Mouse (Mus musculus) heart, adult 2 months (tissue): ENCODE results near the gene Kmt5a.

ENCODE experiments used
- CTCF ChIP-seq: fragments of 200-600 bp; IDR thresholded peaks from 2 replicates; pipeline ENCODE4 v1.8.1; 2022; ENCODE audit warnings: antibody characterized with exemption, mild to moderate bottlenecking, moderate library complexity
- POLR2A ChIP-seq: fragments of 200-500 bp; IDR thresholded peaks from 2 replicates; pipeline ENCODE4 v1.6.1; 2011; ENCODE audit warnings: mild to moderate bottlenecking, low read depth, low read length, control low read depth; ENCODE audit not compliant: insufficient read depth

DNA sequence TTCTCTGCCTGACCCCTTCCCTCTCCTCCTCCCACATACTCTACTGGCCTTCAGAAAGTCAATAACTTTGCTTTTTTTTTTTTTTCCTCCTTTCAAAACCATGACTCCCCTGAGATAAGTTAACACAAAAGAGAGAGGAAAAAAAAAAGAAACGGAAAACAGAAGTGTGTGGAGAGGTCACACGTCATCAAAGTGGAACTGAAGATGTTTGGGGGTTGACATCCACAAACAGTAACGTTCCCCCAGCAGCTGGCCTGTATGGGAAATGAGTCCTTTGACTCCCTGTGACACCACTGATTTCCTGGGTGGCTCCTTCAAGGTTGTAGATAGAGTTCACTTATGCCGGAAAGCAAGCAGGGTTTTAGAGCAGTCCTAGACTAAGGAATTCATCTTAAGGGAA lies 40.4 kb downstream of the Kmt5a start:
- TF ChIP-seq POLR2A (no peak), CTCF (no peak)
